Mouse (Mus musculus): ENCODE measurements around the gene Rad51b.

GRCm38 (mm10) chr12:79512205-79512886 lies 215.3 kb downstream of the Rad51b start:
- TF ChIP-seq EP300 (IDR thresholded peaks at IDR 0.05; ENCODE audit: insufficient read depth, low read depth, low read length) = no peak
- TF ChIP-seq POLR2A (IDR thresholded peaks at IDR 0.05; ENCODE audit: insufficient read depth, low read depth, low read length) = no peak

All from heart, adult 2 months (tissue).